21 mouse cellular contexts compared by ENCODE assay signal in the genomic region with DNA sequence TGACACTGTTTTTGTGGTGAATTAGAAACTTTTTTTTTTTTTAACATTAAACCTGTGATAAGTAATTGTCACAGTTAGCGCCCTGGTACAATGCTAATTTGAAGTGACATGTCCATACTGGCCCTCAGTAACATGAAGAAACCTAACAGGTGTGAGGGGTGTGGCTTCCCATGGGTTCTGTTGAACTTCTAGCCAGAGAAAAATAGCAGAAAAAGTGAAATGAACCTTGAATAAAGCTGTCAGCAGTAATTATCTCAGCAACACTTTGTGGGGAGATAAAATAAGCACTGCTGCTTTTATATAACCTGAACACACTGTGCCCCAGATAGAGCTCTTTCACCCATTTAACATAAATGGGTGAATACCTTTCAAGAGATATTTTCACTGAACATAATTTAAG.
DNase-seq lines count a peak whose midpoint lies in the region; ATAC-seq and TF ChIP-seq lines count a peak whose summit lies in the region.
"Had no signal": no experiment of that assay in that cellular context is flagged by ENCODE, and none has a peak within 500 bp of the region (broad histone marks: within the 10 kb centered on the region; RNA-seq: fewer than 3 reads in every experiment).

No protein-coding gene starts in this region.

- H3K36me3 ChIP-seq in forebrain, embryonic 11.5 days (ENCODE audit: control insufficient read depth, insufficient read depth, low read length) = no peaks in the 10 kb centered on the region
- no peaks in the 10 kb centered on the region for H3K36me3 ChIP-seq in forebrain, embryonic 15.5 days
- peaks cover 0 to 2% of the 10 kb centered on the region in 2 experiments for H3K36me3 ChIP-seq in CH12.LX (replicated peaks in 1 of 2; ENCODE audit: control insufficient read depth in 1 of 2, insufficient read depth in 1 of 2, low read length in 1 of 2)
- no peaks in the 10 kb centered on the region for H3K36me3 ChIP-seq in embryonic facial prominence, embryonic 13.5 days
- H3K36me3 ChIP-seq: embryonic facial prominence, embryonic 12.5 days; heart, embryonic 13.5 days; intestine, embryonic 15.5 days; kidney, embryonic 15.5 days; liver, embryonic 13.5 days; neural tube, embryonic 15.5 days had no signal

- TF ChIP-seq POLR2A in CH12.LX (IDR thresholded peaks at IDR 0.05; ENCODE audit: low read depth, low read length) = no peak

- no peak overlapping the region for H3K9ac ChIP-seq in forebrain, embryonic 11.5 days (ENCODE audit: low read length)
- H3K9ac ChIP-seq in forebrain, embryonic 15.5 days (replicated peaks) = no peak overlapping the region
- no peak overlapping the region for H3K9ac ChIP-seq in CH12.LX (ENCODE audit: insufficient read depth, low read depth)
- H3K9ac ChIP-seq in embryonic facial prominence, embryonic 13.5 days = no peak overlapping the region
- H3K9ac ChIP-seq: embryonic facial prominence, embryonic 12.5 days; forebrain, embryonic 13.5 days; heart, embryonic 13.5 days; intestine, embryonic 15.5 days; kidney, embryonic 15.5 days; liver, embryonic 13.5 days; neural tube, embryonic 15.5 days had no signal

- dilution Hi-C loops in CH12.LX (cut with MboI; ENCODE audit: extremely low pct_ligation_motif_present, extremely low pct_unique_long_range_greater_than_20kb, low sequenced_read_pairs) = no loop called here

- H3K9me3 ChIP-seq in forebrain, embryonic 11.5 days (ENCODE audit: control insufficient read depth, low read length) = no peaks in the 10 kb centered on the region
- H3K9me3 ChIP-seq in forebrain, embryonic 15.5 days = no peaks in the 10 kb centered on the region
- H3K9me3 ChIP-seq in CH12.LX (replicated peaks; ENCODE audit: low read length) = no peaks in the 10 kb centered on the region
- H3K9me3 ChIP-seq in embryonic facial prominence, embryonic 13.5 days = no peaks in the 10 kb centered on the region
- H3K9me3 ChIP-seq: embryonic facial prominence, embryonic 12.5 days; forebrain, embryonic 13.5 days; heart, embryonic 13.5 days; intestine, embryonic 15.5 days; kidney, embryonic 15.5 days; liver, embryonic 13.5 days; neural tube, embryonic 15.5 days had no signal

- DNase-seq in forebrain, embryonic 11.5 days (ENCODE audit: low spot score) = no peak
- peak; percentile 16 for DNase-seq in CH12.LX (ENCODE audit: extremely low read depth)
- DNase-seq in cerebellum, adult 11-12 months = peak; percentile 56
- DNase-seq in ovary, postnatal 10 days (ENCODE audit: low spot score) = no peak
- no peak for DNase-seq in kidney, postnatal 36 days
- DNase-seq in urinary bladder, postnatal 10 days (ENCODE audit: low spot score) = no peak
- DNase-seq: adrenal gland, postnatal 10 days; gastrocnemius, postnatal 10 days; liver, embryonic 13.5 days; right cerebral cortex, adult 18-20 months; spleen, adult 18-20 months; thymus, postnatal 4 days had no signal

- no peak overlapping the region for H3K4me3 ChIP-seq in forebrain, embryonic 11.5 days (ENCODE audit: low read depth, low read length)
- no peak overlapping the region for H3K4me3 ChIP-seq in forebrain, embryonic 15.5 days
- H3K4me3 ChIP-seq in CH12.LX (replicated peaks in 1 of 3; ENCODE audit: low read depth in 2 of 3, low read length in 2 of 3, poor library complexity in 1 of 3) = no peak overlapping the region
- no peak overlapping the region for H3K4me3 ChIP-seq in embryonic facial prominence, embryonic 13.5 days
- H3K4me3 ChIP-seq: embryonic facial prominence, embryonic 12.5 days; forebrain, embryonic 13.5 days; heart, embryonic 13.5 days; intestine, embryonic 15.5 days; kidney, embryonic 15.5 days; liver, embryonic 13.5 days; neural tube, embryonic 15.5 days had no signal

- H3K79me2 ChIP-seq in CH12.LX (replicated peaks; ENCODE audit: control insufficient read depth, extremely low read depth, insufficient read depth, poor library complexity, severe bottlenecking) = no peaks in the 10 kb centered on the region

- no peaks in the 10 kb centered on the region for H3K27me3 ChIP-seq in forebrain, embryonic 11.5 days (ENCODE audit: control insufficient read depth, insufficient read depth, low read length)
- H3K27me3 ChIP-seq in forebrain, embryonic 15.5 days = no peaks in the 10 kb centered on the region
- H3K27me3 ChIP-seq in CH12.LX (replicated peaks) = no peaks in the 10 kb centered on the region
- no peaks in the 10 kb centered on the region for H3K27me3 ChIP-seq in embryonic facial prominence, embryonic 13.5 days
- H3K27me3 ChIP-seq: embryonic facial prominence, embryonic 12.5 days; forebrain, embryonic 13.5 days; heart, embryonic 13.5 days; intestine, embryonic 15.5 days; kidney, embryonic 15.5 days; liver, embryonic 13.5 days; neural tube, embryonic 15.5 days had no signal

- H3K4me1 ChIP-seq in forebrain, embryonic 11.5 days (replicated peaks; ENCODE audit: control insufficient read depth, insufficient read depth, low read length) = peaks cover 4% of the 10 kb centered on the region; the same call in 1 of the 2 replicates
- H3K4me1 ChIP-seq in forebrain, embryonic 15.5 days = peaks cover 11% of the 10 kb centered on the region
- peaks cover 0 to 9% of the 10 kb centered on the region in 2 experiments; a peak in 2 of 4 replicates for H3K4me1 ChIP-seq in CH12.LX (ENCODE audit: control insufficient read depth in 1 of 2, insufficient read depth in 2 of 2)
- H3K4me1 ChIP-seq in embryonic facial prominence, embryonic 13.5 days = no peaks in the 10 kb centered on the region
- H3K4me1 ChIP-seq: embryonic facial prominence, embryonic 12.5 days; heart, embryonic 13.5 days; intestine, embryonic 15.5 days; kidney, embryonic 15.5 days; neural tube, embryonic 15.5 days had no signal

- WGBS in forebrain, embryonic 11.5 days = 50% methylated on average over 1 of the region's 1 CpGs
- WGBS in forebrain, embryonic 15.5 days = 21% methylated on average over 1 of the region's 1 CpGs
- 75% methylated on average over 1 of the region's 1 CpGs for WGBS in embryonic facial prominence, embryonic 13.5 days

- TF ChIP-seq EP300 in CH12.LX (IDR thresholded peaks at IDR 0.05; ENCODE audit: low read length) = no peak

- in situ Hi-C loops in CH12.LX (cut with MboI; ENCODE audit: low pct_ligation_motif_present, low pct_unique_long_range_greater_than_20kb, low sequenced_read_pairs) = no loop called here

- no peak overlapping the region for H3K27ac ChIP-seq in forebrain, embryonic 11.5 days (ENCODE audit: low read depth, low read length)
- H3K27ac ChIP-seq in forebrain, embryonic 15.5 days (replicated peaks) = no peak overlapping the region
- no peak overlapping the region for H3K27ac ChIP-seq in CH12.LX (ENCODE audit: insufficient read depth, low read depth)
- no peak overlapping the region for H3K27ac ChIP-seq in embryonic facial prominence, embryonic 13.5 days
- H3K27ac ChIP-seq: embryonic facial prominence, embryonic 12.5 days; forebrain, embryonic 13.5 days; heart, embryonic 13.5 days; intestine, embryonic 15.5 days; kidney, embryonic 15.5 days; liver, embryonic 13.5 days; neural tube, embryonic 15.5 days had no signal

- TF ChIP-seq RAD21 in CH12.LX (IDR thresholded peaks at IDR 0.05; ENCODE audit: low read depth, low read length) = no peak

- no peak overlapping the region for H3K4me2 ChIP-seq in forebrain, embryonic 11.5 days (ENCODE audit: low read depth, low read length, severe bottlenecking)
- no peak overlapping the region for H3K4me2 ChIP-seq in forebrain, embryonic 15.5 days (replicated peaks)
- no peak overlapping the region for H3K4me2 ChIP-seq in CH12.LX (ENCODE audit: insufficient read depth, low read depth, poor library complexity, severe bottlenecking)
- no peak overlapping the region for H3K4me2 ChIP-seq in embryonic facial prominence, embryonic 13.5 days
- H3K4me2 ChIP-seq: embryonic facial prominence, embryonic 12.5 days; forebrain, embryonic 13.5 days; heart, embryonic 13.5 days; intestine, embryonic 15.5 days; kidney, embryonic 15.5 days; liver, embryonic 13.5 days; neural tube, embryonic 15.5 days had no signal

- no peak for TF ChIP-seq CTCF in CH12.LX (conservative IDR thresholded peaks at IDR 0.05 in 1 of 2, IDR thresholded peaks at IDR 0.05 in 1 of 2; ENCODE audit: low read depth in 2 of 2, low read length in 2 of 2)

- peak; percentile 78; the same call in 1 of the 2 replicates for ATAC-seq in forebrain, embryonic 11.5 days (replicated peaks; ENCODE audit: low FRiP score)
- no peak for ATAC-seq in forebrain, embryonic 15.5 days (replicated peaks)
- 0 out of 2 replicates have a peak, but pooled peaks have one; percentile 43 for ATAC-seq in embryonic facial prominence, embryonic 13.5 days (ENCODE audit: insufficient number of reproducible peaks, insufficient read depth, low FRiP score, low TSS enrichment, low read depth)
- ATAC-seq: intestine, embryonic 15.5 days; lung, postnatal 0 days had no signal

TF ChIP-seq in CH12.LX, 34 proteins besides CTCF, POLR2A, EP300 and RAD21:
- TF ChIP-seq PAX5 (IDR thresholded peaks at IDR 0.05; ENCODE audit: low read length) = no peak
- TF ChIP-seq USF1 (IDR thresholded peaks at IDR 0.05; ENCODE audit: low read depth, low read length) = no peak
- TF ChIP-seq NELFE (IDR thresholded peaks at IDR 0.05; ENCODE audit: low read depth, low read length) = no peak
- no peak for TF ChIP-seq POLR2AphosphoS2 (IDR thresholded peaks at IDR 0.05; ENCODE audit: low read depth, low read length)
- TF ChIP-seq ZKSCAN1 (IDR thresholded peaks at IDR 0.05; ENCODE audit: borderline replicate concordance, low read depth, low read length) = no peak
- TF ChIP-seq ETS1 (conservative IDR thresholded peaks at IDR 0.05; ENCODE audit: low read depth, low read length) = no peak
- no peak for TF ChIP-seq JUN (IDR thresholded peaks at IDR 0.05; ENCODE audit: insufficient read depth, low read depth, low read length)
- no peak for TF ChIP-seq CHD2 (IDR thresholded peaks at IDR 0.05; ENCODE audit: low read length)
- no peak for TF ChIP-seq ELF1 (IDR thresholded peaks at IDR 0.05; ENCODE audit: low read depth, low read length)
- TF ChIP-seq JUND (conservative IDR thresholded peaks at IDR 0.05; ENCODE audit: low read depth, low read length) = no peak
- TF ChIP-seq RCOR1 (conservative IDR thresholded peaks at IDR 0.05; ENCODE audit: low read depth, low read length) = no peak
- TF ChIP-seq MAX (IDR thresholded peaks at IDR 0.05; ENCODE audit: low read length) = no peak
- TF ChIP-seq E2F4 (IDR thresholded peaks at IDR 0.05; ENCODE audit: insufficient replicate concordance, low read depth, low read length) = no peak
- TF ChIP-seq TBP (conservative IDR thresholded peaks at IDR 0.05; ENCODE audit: low read depth, low read length) = no peak
- TF ChIP-seq TCF12 (IDR thresholded peaks at IDR 0.05; ENCODE audit: low read depth, low read length) = no peak
- TF ChIP-seq NRF1 (IDR thresholded peaks at IDR 0.05; ENCODE audit: low read depth, low read length) = no peak
- no peak for TF ChIP-seq MEF2A (IDR thresholded peaks at IDR 0.05; ENCODE audit: borderline replicate concordance, low read depth, low read length)
- TF ChIP-seq IRF4 (IDR thresholded peaks at IDR 0.05; ENCODE audit: low read depth, low read length) = no peak

Comparison
In these comparisons a context has a peak if more than half of its experiments do, and no peak if none do; other contexts are left out.
1. DNase-seq: peak in CH12.LX (single experiment) and cerebellum, adult 11-12 months (single experiment); none in forebrain, embryonic 11.5 days (single experiment), ovary, postnatal 10 days (single experiment), kidney, postnatal 36 days (0 of 2) and urinary bladder, postnatal 10 days (single experiment).